Mouse (Mus musculus): ENCODE data around the gene Pde4c. TPM values are rescaled to one million over a fixed set of nuclear protein-coding genes. Genes with fewer than 3 reads are reported as not detected.

Pde4c gene
- total RNA-seq, 2 experiments from 2014 or later: 0.51 to 0.64 TPM

GRCm38 (mm10) chr8:70697366-70698250 is 25.9 kb upstream of the Pde4c start:
- DNase-seq (ENCODE audit: low spot score in 2 of 2): no peak

GRCm38 (mm10) chr8:70698310-70699109 is 25.0 kb upstream of the Pde4c start, which contains the start of gene Jund:
TSS of gene Jund (plus strand) at chr8:70698949.
- DNase-seq (ENCODE audit: low spot score in 2 of 2): peak; percentile 99

GRCm38 (mm10) chr8:70699116-70699833 is 24.2 kb upstream of the Pde4c start:
- peak in 1 of 2 experiments; percentile 67 for DNase-seq (ENCODE audit: low spot score in 2 of 2)

- peak; percentile 79 to 88 for DNase-seq (ENCODE audit: low spot score in 2 of 2)
Measured at GRCm38 (mm10) chr8:70699834-70700554, 23.5 kb upstream of the Pde4c start.

- DNase-seq (ENCODE audit: low spot score in 2 of 2): peak; percentile 77 to 88
Measured at GRCm38 (mm10) chr8:70700555-70700922, 23.0 kb upstream of the Pde4c start.

- no peak for DNase-seq (ENCODE audit: low spot score in 2 of 2)
Measured at GRCm38 (mm10) chr8:70701048-70701981, 22.2 kb upstream of the Pde4c start.

GRCm38 (mm10) chr8:70701982-70702841 is 21.3 kb upstream of the Pde4c start:
- no peak for DNase-seq (ENCODE audit: low spot score in 2 of 2)

- peak; percentile 47 to 56 for DNase-seq (ENCODE audit: low spot score in 2 of 2)
Measured at GRCm38 (mm10) chr8:70702842-70703182, 20.7 kb upstream of the Pde4c start.

GRCm38 (mm10) chr8:70703287-70703686 is 20.2 kb upstream of the Pde4c start, which contains the start of gene Iqcn:
TSS of gene Iqcn (plus strand) at chr8:70703457.
- DNase-seq (ENCODE audit: low spot score in 2 of 2): no peak

- DNase-seq (ENCODE audit: low spot score in 2 of 2): no peak
Measured at GRCm38 (mm10) chr8:70708281-70708680, 15.2 kb upstream of the Pde4c start.

GRCm38 (mm10) chr8:70709794-70710193 is 13.7 kb upstream of the Pde4c start:
- DNase-seq (ENCODE audit: low spot score in 2 of 2): no peak

GRCm38 (mm10) chr8:70710296-70710695 is 13.2 kb upstream of the Pde4c start:
- DNase-seq (ENCODE audit: low spot score in 2 of 2): no peak

- DNase-seq (ENCODE audit: low spot score in 2 of 2): no peak
Measured at GRCm38 (mm10) chr8:70711041-70711440, 12.5 kb upstream of the Pde4c start.

- no peak for DNase-seq (ENCODE audit: low spot score in 2 of 2)
Measured at GRCm38 (mm10) chr8:70713991-70714390, 9.5 kb upstream of the Pde4c start.

GRCm38 (mm10) chr8:70715086-70715485 is 8.4 kb upstream of the Pde4c start:
- no peak for DNase-seq (ENCODE audit: low spot score in 2 of 2)

- peak in 1 of 2 experiments; percentile 5 for DNase-seq (ENCODE audit: low spot score in 2 of 2)
Measured at GRCm38 (mm10) chr8:70716521-70717400, 6.8 kb upstream of the Pde4c start.

GRCm38 (mm10) chr8:70718297-70718696 is 5.2 kb upstream of the Pde4c start, which contains the start of gene Gm3336:
TSS of gene Gm3336 (plus strand) at chr8:70718543.
- peak; percentile 53 to 72 for DNase-seq (ENCODE audit: low spot score in 2 of 2)
